Mouse (Mus musculus): ENCODE results near the gene Chd2. TPM values are rescaled to one million over a fixed set of nuclear protein-coding genes. Genes with fewer than 3 reads are reported as not detected.
A peak's percentile ranks its signal among the peaks of the same experiment; 100 is the strongest.
"Not testable (repeated sequence)": the region's sequence is repeated elsewhere in the genome, so short reads cannot be mapped to it uniquely, and the experiment has no call there.

Gene Chd2
- polyA plus RNA-seq, 1 experiment from 2014 or later = 46.7 TPM

DNA sequence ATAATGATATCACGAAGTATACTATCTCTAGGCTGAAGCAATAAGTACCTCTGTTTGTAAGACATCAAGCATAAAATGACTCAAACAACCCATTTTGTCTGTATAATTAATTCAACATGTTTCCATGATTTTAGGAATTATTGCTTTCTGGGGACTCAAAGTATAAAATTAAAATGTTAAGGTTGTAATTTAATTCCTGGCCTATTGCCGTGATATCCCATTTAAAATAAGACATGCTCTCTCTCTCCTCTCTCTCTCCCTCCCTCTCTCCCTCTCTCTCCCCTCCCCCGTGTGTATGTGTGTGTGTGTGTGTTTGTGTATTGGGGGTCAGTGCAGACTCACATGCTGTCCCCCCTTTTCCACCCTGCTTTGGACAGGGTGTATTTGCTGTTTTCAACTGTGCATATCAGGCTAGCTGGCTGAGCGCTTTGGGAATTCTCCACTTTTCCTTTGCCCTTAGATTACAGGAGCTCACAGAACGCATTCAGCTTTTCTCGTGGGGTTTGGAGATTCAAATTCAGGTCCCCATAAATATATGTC lies 40.3 kb upstream of the Chd2 start:
- no peak overlapping the region for H3K4me2 ChIP-seq (replicated peaks)
- 28% methylated on average over 6 of the region's 6 CpGs for WGBS
- 0 out of 2 replicates have a peak, but pooled peaks have one; percentile 13 for ATAC-seq (ENCODE audit: insufficient number of reproducible peaks, low FRiP score, low TSS enrichment, low read depth)
- no peaks in the 10 kb centered on the region for H3K9me3 ChIP-seq (replicated peaks)
- H3K27ac ChIP-seq (replicated peaks) = no peak overlapping the region
- H3K4me3 ChIP-seq (replicated peaks) = no peak overlapping the region
- H3K36me3 ChIP-seq = no peaks in the 10 kb centered on the region
- no peak overlapping the region for H3K9ac ChIP-seq
- peaks cover 31% of the 10 kb centered on the region for H3K4me1 ChIP-seq
- no peaks in the 10 kb centered on the region for H3K27me3 ChIP-seq

DNA sequence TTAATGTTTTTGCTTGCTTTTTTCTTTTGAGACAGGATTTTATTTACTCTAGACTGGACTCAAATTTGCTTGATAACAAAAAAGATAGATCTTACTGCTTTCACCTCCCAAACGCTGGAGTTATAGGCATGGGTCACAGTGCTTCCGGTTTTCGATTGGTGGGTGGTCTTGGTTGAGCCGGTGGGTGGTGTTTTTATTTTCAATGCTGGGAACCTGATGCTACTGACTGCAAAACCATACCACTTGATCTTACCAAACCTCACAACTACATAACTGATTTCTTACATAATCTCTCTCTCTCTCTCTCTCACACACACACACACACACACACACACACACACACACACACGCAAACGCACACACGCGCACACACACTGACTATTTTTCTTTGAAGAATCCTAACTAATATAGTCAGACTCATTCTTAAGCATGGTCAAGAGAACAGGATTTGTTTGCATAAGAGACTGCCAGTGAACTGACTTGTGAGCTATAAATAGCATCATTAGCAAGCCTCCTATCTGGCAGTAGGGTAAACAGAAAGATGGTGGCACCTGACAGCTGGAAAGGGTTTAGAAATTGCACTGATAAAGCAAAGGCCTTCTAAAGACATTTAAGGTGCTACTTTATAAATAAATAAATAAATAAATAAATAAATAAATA lies 37.6 kb upstream of the Chd2 start:
- H3K27me3 ChIP-seq = no peaks in the 10 kb centered on the region
- H3K27ac ChIP-seq (replicated peaks) = no peak overlapping the region
- peaks cover 12% of the 10 kb centered on the region for H3K4me1 ChIP-seq
- no peaks in the 10 kb centered on the region for H3K9me3 ChIP-seq (replicated peaks)
- H3K4me2 ChIP-seq (replicated peaks) = no peak overlapping the region
- no peaks in the 10 kb centered on the region for H3K36me3 ChIP-seq
- no peak overlapping the region for H3K9ac ChIP-seq
- WGBS = 67% methylated on average over 8 of the region's 8 CpGs
- H3K4me3 ChIP-seq (replicated peaks) = no peak overlapping the region
- ATAC-seq (ENCODE audit: insufficient number of reproducible peaks, low FRiP score, low TSS enrichment, low read depth) = no peak

DNA sequence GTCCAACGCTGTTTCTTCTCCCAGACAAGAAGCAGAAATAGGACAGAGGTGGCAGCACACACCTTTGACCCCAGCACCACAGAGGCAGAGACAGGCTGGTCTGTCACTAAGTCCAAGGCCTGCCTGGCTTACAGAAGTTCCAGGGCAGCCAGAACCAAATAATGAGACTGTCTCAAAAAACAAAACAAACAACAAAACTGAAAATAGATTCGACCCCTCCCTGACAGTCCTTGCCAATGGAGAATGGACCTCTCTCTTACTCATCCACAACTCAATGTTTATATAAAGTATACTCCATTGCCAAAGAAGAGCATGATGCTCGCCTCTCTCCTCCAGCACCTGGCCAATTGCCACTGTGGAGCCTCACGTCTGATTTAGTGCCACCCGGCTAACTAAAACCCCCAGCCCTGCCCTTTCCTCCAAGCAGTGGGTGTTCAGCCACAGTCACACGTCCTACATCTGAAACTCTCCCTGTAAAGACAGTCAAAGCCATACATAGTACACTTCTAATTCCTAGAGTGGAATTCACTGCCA lies 36.3 kb upstream of the Chd2 start:
- Histone ChIP-seq H3K27ac (replicated peaks) (no peak overlapping the region), H3K9me3 (replicated peaks) (no peaks in the 10 kb centered on the region)
- no peak for ATAC-seq (ENCODE audit: insufficient number of reproducible peaks, low FRiP score, low TSS enrichment, low read depth)

GRCm38 (mm10) chr7:73576101-73576936 lies 34.7 kb upstream of the Chd2 start:
- Histone ChIP-seq H3K9me3 (replicated peaks) (0 out of 2 replicates have a peak, but pooled peaks cover 3% of the 10 kb centered on the region), H3K4me2 (replicated peaks) (no peak overlapping the region), H3K4me1 (no peaks in the 10 kb centered on the region), H3K9ac (no peak overlapping the region), H3K27me3 (no peaks in the 10 kb centered on the region), H3K36me3 (no peaks in the 10 kb centered on the region), H3K4me3 (replicated peaks) (no peak overlapping the region), H3K27ac (replicated peaks) (no peak overlapping the region)
- ATAC-seq (ENCODE audit: insufficient number of reproducible peaks, low FRiP score, low TSS enrichment, low read depth) = no peak
- WGBS = 61% methylated on average over 16 of the region's 16 CpGs

More for the DNA sequence above, 36.3 kb upstream of the Chd2 start:
- Histone ChIP-seq H3K4me1 (peaks cover 2% of the 10 kb centered on the region; the same call in 1 of the 2 replicates), H3K36me3 (no peaks in the 10 kb centered on the region), H3K27me3 (no peaks in the 10 kb centered on the region), H3K4me3 (replicated peaks) (no peak overlapping the region), H3K9ac (no peak overlapping the region), H3K4me2 (replicated peaks) (no peak overlapping the region)
- WGBS = 70% methylated on average over 6 of the region's 6 CpGs

- Histone ChIP-seq H3K9me3 (replicated peaks) (0 out of 2 replicates have a peak, but pooled peaks cover 3% of the 10 kb centered on the region), H3K4me3 (replicated peaks) (no peak overlapping the region), H3K27ac (replicated peaks) (no peak overlapping the region), H3K27me3 (no peaks in the 10 kb centered on the region), H3K4me1 (no peaks in the 10 kb centered on the region), H3K36me3 (no peaks in the 10 kb centered on the region), H3K9ac (no peak overlapping the region), H3K4me2 (replicated peaks) (no peak overlapping the region)
- WGBS = 48% methylated on average over 8 of the region's 8 CpGs
- no peak for ATAC-seq (ENCODE audit: insufficient number of reproducible peaks, low FRiP score, low TSS enrichment, low read depth)
Measured at GRCm38 (mm10) chr7:73575257-73575656, 33.6 kb upstream of the Chd2 start.

DNA sequence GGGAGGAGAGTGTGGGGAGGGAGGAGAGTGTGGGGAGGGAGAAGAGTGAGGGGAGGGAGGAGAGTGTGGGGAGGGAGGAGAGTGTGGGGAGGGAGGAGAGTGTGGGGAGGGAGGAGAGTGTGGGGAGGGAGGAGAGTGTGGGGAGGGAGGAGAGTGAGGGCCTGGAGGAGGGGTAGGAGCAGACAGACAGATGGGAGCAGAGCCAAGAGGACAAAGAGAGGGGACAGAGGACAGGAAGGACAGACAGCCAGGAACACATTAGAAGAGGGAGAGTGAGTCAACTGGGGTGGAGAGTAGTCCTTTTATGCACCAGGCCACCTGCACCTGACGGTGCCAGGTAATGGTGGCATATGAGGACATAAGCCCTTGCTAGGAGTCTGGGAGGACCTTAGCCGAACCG lies 33.0 kb upstream of the Chd2 start:
- not testable (repeated sequence) for H3K9ac ChIP-seq; H3K4me1 ChIP-seq; H3K27ac ChIP-seq (replicated peaks); H3K36me3 ChIP-seq; ATAC-seq (ENCODE audit: insufficient number of reproducible peaks, low FRiP score, low TSS enrichment, low read depth); H3K4me3 ChIP-seq (replicated peaks); H3K9me3 ChIP-seq (replicated peaks); H3K27me3 ChIP-seq; H3K4me2 ChIP-seq (replicated peaks)
- 64% methylated on average over 3 of the region's 3 CpGs for WGBS

GRCm38 (mm10) chr7:73572571-73572970 lies 30.9 kb upstream of the Chd2 start:
- Histone ChIP-seq H3K4me3 (replicated peaks) (no peak overlapping the region), H3K9me3 (replicated peaks) (0 out of 2 replicates have a peak, but pooled peaks cover 3% of the 10 kb centered on the region), H3K4me2 (replicated peaks) (no peak overlapping the region), H3K36me3 (no peaks in the 10 kb centered on the region), H3K4me1 (no peaks in the 10 kb centered on the region; the same call in 1 of the 2 replicates), H3K9ac (no peak overlapping the region), H3K27me3 (no peaks in the 10 kb centered on the region), H3K27ac (replicated peaks) (no peak overlapping the region)
- no peak for ATAC-seq (ENCODE audit: insufficient number of reproducible peaks, low FRiP score, low TSS enrichment, low read depth)
- 47% methylated on average over 3 of the region's 3 CpGs for WGBS

- Histone ChIP-seq H3K27me3 (no peaks in the 10 kb centered on the region), H3K4me1 (no peaks in the 10 kb centered on the region; the same call in 1 of the 2 replicates), H3K27ac (replicated peaks) (no peak overlapping the region), H3K4me2 (replicated peaks) (no peak overlapping the region), H3K9me3 (replicated peaks) (0 out of 2 replicates have a peak, but pooled peaks cover 3% of the 10 kb centered on the region), H3K36me3 (no peaks in the 10 kb centered on the region), H3K4me3 (replicated peaks) (no peak overlapping the region), H3K9ac (no peak overlapping the region)
- 73% methylated on average over 3 of the region's 3 CpGs for WGBS
- no peak for ATAC-seq (ENCODE audit: insufficient number of reproducible peaks, low FRiP score, low TSS enrichment, low read depth)
Measured at GRCm38 (mm10) chr7:73568801-73569403, 27.3 kb upstream of the Chd2 start.

DNA sequence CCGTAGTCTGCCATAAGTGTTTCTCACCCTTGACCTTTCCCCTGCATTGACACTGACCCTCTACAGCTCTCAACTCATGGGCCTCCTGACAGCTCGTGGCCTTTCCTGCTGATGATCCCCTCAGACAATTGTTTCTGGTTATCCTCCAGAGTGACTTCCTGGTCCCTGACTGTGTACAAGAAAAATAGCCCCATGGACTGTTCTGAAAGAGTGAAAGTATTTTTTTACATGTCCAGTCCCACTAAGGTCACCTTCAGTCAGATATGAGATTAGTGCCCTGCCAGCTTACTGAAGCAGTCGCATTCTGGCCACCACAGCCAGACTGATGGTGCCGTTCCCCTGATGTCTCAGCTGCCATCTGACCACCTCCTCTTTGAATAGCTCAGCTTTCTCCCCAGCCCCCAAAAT lies 26.1 kb upstream of the Chd2 start:
- no peak overlapping the region for H3K4me2 ChIP-seq (replicated peaks)
- H3K27me3 ChIP-seq = no peaks in the 10 kb centered on the region
- H3K27ac ChIP-seq (replicated peaks) = no peak overlapping the region
- no peak overlapping the region for H3K9ac ChIP-seq
- H3K4me3 ChIP-seq (replicated peaks) = no peak overlapping the region
- no peaks in the 10 kb centered on the region for H3K36me3 ChIP-seq
- 56% methylated on average over 4 of the region's 4 CpGs for WGBS
- 0 out of 2 replicates have a peak, but pooled peaks cover 3% of the 10 kb centered on the region for H3K9me3 ChIP-seq (replicated peaks)
- no peak for ATAC-seq (ENCODE audit: insufficient number of reproducible peaks, low FRiP score, low TSS enrichment, low read depth)
- H3K4me1 ChIP-seq = no peaks in the 10 kb centered on the region; the same call in 1 of the 2 replicates

- no peak overlapping the region for H3K4me2 ChIP-seq (replicated peaks)
- WGBS = 86% methylated on average over 6 of the region's 6 CpGs
- H3K4me3 ChIP-seq (replicated peaks) = no peak overlapping the region
- peaks cover 8% of the 10 kb centered on the region for H3K4me1 ChIP-seq
- ATAC-seq (ENCODE audit: insufficient number of reproducible peaks, low FRiP score, low TSS enrichment, low read depth) = no peak
- no peak overlapping the region for H3K27ac ChIP-seq (replicated peaks)
- H3K36me3 ChIP-seq = no peaks in the 10 kb centered on the region
- H3K9me3 ChIP-seq (replicated peaks) = no peaks in the 10 kb centered on the region
- no peak overlapping the region for H3K9ac ChIP-seq
- H3K27me3 ChIP-seq = no peaks in the 10 kb centered on the region
Measured at GRCm38 (mm10) chr7:73564131-73564530, 22.5 kb upstream of the Chd2 start.

Data from embryonic facial prominence, embryonic 15.5 days (tissue).